Mouse (Mus musculus): ENCODE measurements around the gene Mrps11. TPM values are rescaled to one million over a fixed set of nuclear protein-coding genes. Genes with fewer than 3 reads are reported as not detected.

Mrps11 gene
- total RNA-seq, 2 experiments from 2014 or later: 28.7 to 33.8 TPM

DNA sequence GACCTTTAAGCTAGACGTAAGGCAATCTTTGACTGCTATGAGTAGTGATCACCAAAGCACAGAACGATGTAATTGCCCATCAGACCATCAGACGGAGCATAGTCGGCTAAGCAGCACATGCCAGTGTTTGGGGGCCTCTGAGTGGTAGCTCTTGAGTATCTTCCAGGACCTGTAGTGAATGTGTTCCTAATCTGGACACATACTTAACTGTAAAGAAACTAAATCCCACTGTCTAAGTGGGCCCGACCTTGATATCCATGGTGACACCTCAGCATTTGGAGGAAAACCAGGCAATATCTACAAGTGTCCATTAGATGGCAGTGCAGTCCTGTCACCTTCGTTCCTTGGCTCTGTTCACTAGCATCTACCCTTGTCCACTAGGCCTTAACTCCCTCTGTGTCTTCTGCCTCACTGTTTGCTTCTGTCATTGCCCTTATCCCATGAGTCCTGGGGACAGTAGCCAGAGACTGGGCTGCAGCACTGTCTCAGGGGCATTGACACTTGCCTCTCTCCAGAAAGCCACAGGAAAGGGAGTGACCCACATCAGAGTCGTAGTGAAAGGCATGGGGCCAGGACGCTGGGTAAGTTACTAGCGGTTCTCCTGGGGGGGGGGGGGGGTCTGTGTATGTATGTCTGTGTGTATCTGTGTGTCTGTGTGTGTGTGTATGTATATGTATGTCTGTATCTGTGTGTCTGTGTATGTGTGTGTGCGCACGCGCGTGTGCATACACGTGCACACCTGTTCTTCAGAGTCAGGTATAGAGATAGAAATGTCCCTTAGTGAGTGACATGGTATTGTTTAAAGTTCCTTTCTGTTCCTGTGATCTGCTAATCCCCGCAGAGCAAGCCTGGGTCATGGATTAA lies 8.7 kb downstream of the Mrps11 start:
- intact Hi-C loops (cut with DNase I): loop anchor here (1.0 to 2.0 kb wide), 2 partner anchors 55 to 99 kb away; partner anchors contain the start of gene Det1
- no peak for DNase-seq

DNA sequence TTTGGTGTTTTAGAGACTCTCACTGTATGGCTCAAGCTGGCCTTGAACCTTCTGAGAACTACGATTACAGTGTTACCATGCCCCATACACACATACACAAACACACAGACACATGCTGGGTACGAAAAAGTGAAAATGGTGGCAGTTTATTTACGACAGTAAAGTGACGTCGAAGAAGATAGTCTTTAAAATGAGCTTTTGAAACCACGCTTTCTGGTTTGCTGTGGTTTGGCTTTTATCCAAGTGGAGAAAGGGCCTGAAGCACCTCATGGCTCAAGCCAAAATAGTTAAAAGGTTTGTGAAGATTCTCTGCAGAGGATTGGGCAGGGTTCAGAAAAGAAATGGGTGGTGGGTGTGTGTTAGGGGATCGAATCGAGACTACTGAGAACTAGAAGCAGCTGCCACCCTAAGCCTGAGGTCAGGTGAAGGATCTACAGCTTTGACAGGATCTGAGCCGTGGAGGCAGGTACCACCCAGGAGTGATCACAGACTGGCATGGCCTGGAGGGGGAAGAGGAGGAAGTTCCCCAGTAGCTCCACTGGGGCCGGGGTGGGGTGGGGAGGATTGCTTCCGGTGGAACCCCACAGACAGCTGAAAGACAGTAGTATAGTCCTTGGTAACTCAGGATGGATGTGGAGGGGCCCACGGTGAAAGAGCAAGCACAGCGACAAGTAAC lies 11.1 kb downstream of the Mrps11 start:
- intact Hi-C loops (cut with DNase I): loop anchor here (2.0 kb wide), 1 partner anchor 53 kb away; the partner anchor contains the start of gene Det1
- DNase-seq: no peak

DNA sequence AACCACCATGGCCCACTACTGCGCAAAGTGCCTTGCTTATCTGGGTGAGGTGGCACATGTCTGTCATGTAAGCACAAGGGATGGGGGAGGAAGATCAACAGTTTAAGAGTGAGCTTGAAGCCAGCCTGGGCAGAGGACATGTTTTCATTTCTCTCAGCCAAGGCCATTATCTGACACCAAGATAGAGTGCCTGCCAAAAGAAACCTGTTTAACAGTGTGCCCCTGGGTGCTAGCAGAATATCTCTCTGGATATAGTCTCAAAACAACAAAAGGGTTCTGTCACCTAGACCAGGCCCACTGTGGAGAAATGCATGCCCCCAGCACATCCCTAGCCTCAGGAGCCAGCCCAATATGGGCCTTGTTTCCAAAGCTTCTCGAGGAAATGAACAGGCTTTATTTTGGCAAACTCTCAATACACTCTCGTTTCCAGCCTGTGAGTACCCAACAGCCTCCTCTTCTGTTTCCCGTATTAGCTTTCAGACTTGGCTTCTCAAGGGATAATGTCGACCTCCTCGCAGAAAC lies 11.7 kb downstream of the Mrps11 start:
- intact Hi-C loops (cut with DNase I): no loop called here
- no peak for DNase-seq

DNA sequence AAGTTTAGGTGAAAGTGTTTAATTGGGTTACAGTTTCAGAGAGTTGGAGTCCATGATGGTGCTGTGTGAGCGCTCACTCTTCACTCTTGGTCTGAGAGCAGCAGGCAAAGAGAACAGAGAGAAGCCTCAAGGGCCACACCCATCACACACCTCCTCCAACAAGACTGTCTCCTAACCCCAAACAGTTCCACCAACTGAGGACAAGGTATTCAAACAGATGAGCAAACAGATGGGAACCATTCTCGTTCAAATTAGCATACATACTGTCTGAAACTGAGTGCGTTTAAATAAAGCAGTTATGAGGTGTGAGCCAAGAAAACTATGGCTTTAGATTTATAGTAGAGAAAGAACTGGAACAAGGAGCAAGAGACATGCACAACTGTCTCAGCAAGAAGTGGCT lies 13.7 kb downstream of the Mrps11 start:
- DNase-seq: no peak
- intact Hi-C loops (cut with DNase I): no loop called here

DNA sequence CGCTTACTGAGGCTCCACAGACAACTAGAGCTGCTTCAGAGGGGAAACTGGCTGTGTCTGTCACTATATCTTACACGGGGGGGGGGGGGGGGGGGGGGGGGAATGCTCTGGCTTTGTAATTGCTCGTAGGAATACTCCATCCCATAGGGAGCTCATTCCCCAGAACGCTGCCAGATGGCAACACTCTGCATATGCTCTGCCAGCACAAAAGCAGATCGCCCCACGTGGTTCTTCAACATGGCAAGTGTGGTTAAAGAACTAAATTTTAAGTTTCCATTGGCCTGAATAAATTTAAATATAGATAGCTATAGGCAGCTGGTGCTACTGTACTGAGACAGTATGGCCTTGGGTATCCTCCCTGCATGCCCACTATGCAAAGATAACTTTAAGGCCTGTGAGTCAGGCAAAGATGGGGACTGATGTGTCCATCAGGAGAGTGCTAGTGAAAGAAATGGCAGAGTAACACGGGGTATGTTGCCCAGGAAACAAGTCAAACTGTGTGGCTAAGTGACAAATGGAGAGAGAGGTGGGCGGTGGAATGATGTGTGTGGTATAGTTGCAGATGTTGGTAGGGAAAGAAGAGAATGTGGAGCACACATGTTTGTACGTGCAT lies 15.0 kb downstream of the Mrps11 start:
- no peak for DNase-seq
- intact Hi-C loops (cut with DNase I): no loop called here

DNA sequence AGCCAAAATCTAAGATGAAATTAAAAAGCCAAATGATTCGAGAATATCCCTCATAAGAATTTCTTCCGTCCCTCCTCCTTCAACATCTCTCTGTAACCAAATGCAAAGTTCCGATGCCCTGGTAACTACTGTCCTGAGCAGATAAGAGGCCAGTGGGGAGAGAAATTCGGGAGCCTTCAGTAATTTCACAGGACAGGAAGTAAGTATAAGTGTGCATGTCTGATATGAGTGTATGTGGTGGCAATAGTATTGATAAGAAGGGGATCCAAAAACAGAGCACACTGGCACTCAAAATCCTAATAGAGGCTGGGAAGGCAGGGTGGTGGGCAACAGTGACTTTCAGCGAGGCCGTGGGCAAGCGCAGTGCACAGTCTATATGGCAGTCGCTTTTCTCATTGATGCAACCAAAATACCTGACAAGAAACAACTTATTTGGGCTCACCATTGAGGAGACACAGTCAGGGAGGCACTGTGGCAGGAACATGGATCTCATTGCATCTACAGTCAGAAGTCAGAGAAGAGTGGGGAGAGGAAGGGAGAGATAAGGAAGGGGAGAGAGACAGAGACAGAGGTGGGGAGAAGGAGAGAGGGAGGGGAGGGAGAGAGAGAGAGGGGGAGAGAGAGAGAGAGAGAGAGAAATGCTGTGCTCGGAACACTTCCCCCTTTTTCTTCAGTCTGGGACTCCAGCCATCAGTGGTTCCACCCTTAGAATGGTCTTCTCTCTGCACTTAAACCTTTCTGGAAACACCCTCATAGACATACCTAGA lies 17.0 kb downstream of the Mrps11 start:
- intact Hi-C loops (cut with DNase I): no loop called here
- no peak for DNase-seq

DNA sequence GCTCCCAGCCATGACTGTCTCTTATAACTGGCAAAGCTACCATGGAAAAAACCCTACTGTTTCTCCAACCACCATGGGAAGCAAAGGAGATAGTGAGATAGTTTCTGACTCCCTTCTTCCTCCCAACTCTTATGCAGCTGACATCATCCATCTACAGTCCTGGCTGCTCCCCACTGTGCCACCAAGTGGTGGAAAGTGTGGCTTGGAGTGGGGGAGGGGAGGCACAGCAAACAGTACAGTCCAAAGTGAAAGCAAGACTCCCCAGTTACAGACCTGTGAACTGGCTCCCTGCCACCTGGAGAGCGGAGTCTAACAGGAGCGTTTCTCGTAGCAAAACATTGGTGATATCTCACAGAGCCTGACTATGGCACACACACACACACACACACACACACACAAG lies 20.9 kb downstream of the Mrps11 start:
- intact Hi-C loops (cut with DNase I): no loop called here
- DNase-seq: no peak

DNA sequence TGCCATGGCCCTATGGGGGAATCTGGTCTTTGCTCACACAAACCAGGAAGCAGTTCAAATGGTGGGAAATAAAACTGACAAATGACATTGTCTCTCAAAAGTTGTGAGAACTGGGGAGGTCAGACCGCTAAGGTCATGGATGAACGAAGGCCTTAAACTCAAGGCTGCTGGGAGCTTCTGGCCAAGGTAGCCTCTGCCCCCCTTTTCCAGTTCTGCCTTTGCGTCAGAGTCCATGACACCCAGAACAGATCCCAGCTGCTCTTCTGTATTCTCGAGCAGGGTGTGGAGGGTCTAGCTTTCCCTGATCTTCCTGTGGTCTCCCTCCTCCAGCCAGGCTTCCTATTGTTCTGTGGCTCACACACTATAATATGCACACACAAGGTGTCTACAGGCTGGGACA lies 24.3 kb downstream of the Mrps11 start:
- no peak for DNase-seq
- intact Hi-C loops (cut with DNase I): no loop called here

DNA sequence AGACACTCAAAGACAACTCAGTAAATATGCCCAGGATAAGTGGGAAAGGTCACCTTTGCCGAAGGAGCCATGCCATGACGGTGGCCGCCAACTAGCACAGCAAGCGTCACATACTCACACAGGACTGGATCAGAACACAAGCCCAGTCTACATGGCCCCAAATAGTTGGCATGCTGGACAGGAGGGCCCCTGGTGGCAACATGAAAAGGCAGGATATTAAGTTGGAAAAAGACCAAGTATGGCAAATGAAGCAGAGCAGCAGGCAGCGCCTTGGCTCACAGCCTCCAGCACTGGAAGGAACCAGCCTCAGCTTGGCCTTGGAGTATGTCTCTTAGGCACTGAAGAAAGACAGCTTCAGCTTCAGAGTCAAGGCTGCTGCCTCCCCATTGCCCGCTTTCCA lies 30.9 kb downstream of the Mrps11 start:
- DNase-seq: no peak
- intact Hi-C loops (cut with DNase I): no loop called here

DNA sequence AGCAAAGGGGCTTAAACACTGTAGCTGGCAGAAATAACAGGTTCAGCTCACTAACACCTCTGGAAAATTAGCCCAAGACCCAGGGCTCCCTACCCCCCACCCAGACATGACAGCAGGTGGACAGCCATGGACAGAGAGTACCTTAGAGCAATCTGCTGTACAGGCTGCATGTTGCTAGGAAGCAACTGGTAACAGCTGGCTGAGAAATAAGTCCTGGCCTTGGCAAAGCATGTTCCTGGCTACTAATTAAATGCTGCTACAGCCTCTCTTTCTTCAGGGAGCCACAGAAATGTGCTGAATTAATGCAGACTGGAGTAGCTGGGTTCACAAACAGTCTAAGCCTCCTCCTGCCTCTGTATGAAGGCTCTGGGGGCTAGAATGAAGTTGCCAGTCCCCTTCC lies 31.8 kb downstream of the Mrps11 start:
- intact Hi-C loops (cut with DNase I): no loop called here
- DNase-seq: no peak

DNA sequence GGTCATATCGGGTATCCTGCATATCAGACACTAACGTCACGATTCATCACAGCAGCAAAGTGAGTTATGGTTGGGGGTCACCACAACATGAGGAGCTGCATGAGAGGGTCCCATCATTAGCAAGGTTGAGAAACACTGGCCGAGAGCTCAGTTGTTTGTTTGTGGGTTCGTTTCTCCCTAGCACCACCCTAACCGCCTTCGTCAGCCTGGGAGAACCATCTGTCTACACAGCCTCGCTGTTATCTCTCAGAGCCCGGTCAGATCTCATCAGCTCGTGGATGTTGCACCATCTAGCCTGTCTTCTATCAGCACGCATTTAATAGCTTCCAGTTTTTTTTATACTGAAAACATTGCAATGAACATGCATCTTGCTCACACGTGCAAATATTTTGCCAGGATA lies 35.4 kb downstream of the Mrps11 start:
- no peak for DNase-seq
- intact Hi-C loops (cut with DNase I): no loop called here

DNA sequence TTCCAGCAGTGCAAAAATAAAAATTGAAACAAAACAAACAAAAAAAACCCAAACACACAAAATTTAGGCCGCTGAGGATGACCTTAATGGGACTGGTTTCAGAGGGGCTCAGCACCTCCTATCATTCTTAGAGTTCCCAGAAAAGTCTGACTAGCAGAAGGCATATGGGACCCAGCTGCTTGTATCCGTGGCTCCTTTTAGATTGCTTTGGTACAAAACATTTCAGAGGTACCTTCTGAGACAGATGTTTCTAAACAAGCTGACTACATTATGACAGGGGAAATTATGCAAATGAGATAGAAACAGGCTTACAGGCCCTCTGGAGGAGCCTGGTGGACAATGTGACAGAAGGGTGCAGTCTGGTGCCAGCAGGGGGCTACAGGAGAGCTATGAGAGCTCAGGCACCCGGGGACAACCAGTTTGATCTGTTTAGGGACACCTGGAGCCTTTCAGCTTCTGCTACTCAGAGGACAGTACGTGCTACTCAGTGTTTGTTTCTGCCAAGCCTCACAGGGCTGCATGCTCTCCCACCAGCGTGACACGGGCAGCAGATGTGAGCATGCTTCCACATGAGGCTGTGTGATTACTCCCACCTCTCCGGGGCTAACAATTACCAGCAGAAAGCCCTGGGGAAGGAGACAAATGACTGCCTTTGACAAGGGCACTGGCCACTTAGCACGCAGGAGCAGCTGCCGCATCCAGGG lies 43.9 kb downstream of the Mrps11 start:
- intact Hi-C loops (cut with DNase I): no loop called here
- DNase-seq: no peak

DNA sequence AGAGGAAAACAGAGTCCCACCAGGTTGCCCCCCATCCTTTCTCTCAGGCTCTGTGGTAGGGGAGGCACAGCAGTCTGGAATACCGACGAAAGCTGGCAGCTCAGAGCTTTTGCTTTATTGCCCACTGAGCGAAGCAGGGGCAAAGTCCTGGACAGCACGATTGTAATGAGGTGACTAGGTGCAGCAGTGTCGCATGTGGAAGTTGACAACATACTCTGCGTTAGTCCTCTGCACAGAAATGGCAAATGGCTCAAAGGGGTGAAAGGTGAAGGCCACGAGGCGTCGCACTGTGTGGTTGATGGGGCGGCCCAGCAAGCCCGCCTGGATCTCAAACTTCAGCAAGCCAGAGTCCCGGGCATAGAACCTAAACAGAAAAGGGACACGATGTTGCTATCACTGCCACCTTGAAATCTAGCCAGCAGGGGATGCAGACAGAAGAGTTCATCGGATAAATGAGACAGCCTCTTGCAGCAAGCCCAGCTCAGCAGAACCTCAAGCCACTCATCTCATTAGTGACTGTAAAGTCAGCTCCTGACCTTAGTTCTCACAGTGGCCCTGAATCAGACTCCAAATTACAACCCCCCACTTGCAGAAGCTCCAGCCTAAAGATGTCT lies 44.9 kb downstream of the Mrps11 start:
- intact Hi-C loops (cut with DNase I): no loop called here
- no peak for DNase-seq

DNA sequence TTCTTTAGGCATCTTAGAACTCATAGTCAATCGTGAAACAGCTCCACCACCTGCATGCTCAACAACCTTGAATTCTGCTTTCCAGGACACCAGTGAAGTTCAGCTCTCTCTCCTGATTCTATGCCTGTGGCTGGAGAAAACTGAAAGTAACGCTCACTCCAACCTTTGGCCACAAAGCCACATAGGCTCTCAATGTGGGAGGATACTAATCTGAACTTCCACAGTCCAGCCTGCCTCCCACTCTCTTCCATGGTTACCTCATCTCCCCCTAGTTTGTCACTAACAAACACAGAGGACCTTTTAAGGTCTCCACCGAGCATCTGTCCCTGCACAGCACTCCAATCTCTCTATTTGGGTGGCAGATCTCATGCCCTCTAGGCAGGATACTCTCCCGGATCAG lies 52.7 kb downstream of the Mrps11 start:
- intact Hi-C loops (cut with DNase I): no loop called here
- DNase-seq: no peak

DNA sequence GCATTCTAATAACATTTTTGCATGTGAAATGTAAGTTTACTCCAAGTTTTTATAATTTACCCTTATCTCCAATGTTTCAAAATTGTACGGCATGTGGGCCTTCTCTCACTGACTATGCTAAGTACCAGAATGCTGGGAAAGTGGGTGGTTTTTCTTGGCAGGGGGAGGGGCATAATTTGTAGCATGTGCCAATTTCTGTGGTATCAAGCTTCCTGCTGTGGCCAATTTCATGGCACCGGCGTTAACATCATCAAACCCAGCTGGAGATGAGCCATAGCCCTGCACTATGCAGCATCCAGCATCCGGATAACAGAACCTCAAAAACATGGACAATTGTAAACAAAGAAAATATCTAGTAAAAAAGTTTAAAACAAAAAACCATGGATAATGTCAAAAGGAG lies 54.3 kb downstream of the Mrps11 start:
- intact Hi-C loops (cut with DNase I): no loop called here
- DNase-seq: no peak

DNA sequence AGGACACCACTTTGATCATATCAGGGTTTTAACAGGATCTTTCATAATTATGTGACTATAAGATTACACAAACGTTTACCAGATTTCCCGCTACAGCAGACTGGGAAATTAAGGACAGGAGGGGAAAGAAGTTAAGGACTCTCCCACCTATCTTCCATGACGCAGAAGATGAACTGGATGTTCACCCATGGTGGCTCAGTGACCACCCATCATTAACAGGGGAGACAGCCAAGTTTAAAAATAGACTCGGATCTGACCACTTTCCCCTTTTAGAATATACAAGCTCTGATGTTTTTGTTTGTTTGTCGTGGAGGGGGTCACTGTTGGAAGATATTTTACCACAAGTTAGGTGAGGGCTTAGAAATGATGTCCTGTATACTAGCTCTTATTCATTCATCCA lies 58.7 kb downstream of the Mrps11 start:
- DNase-seq: no peak
- intact Hi-C loops (cut with DNase I): no loop called here

All from gastrocnemius, postnatal 36 days (tissue).